Mouse (Mus musculus) gastrocnemius, postnatal 14 days (tissue): ENCODE results near the gene Proser2. TPM values are rescaled to one million over a fixed set of nuclear protein-coding genes. Genes with fewer than 3 reads are reported as not detected.

Experiments used
- DNase-seq: peaks from one replicate; pipeline ENCODE4 v3.0.0; 2021; ENCODE audit warnings: mixed read lengths
- intact Hi-C: fragments of 180-260 bp; cut with DNase I; formaldehyde crosslinking; loops from one replicate; pipeline ENCODE4 v1.15.1; 2025; ENCODE audit warnings: low total_unique reads
- total RNA-seq, 2 experiments: library from RNA; stranded (reverse); gene quantifications; 2 replicates each; pipeline ENCODE4 v1.2.3; 2021

Gene Proser2
- total RNA-seq, 2 experiments from 2014 or later: 2.9 to 3.7 TPM

DNA sequence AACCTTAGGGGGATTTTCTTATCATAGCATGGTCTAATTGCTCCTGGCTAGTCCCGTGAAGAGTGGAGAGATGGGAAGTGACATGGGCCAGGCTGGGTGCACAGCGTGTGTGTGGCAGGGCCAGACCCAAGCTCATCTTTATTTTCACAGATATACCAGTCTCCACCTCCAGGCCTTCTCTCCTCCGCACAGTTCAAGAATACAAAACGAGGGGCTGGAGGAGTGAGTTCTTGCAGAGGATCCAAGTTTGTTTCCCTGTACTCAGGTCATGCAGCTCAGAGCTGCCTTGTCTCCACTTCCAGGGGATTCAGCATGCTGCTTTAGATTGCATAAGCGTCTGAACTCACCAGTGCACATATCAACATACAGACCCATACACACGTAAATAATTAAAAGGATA is 47.4 kb downstream of the Proser2 start:
- intact Hi-C loops: no loop called here

DNA sequence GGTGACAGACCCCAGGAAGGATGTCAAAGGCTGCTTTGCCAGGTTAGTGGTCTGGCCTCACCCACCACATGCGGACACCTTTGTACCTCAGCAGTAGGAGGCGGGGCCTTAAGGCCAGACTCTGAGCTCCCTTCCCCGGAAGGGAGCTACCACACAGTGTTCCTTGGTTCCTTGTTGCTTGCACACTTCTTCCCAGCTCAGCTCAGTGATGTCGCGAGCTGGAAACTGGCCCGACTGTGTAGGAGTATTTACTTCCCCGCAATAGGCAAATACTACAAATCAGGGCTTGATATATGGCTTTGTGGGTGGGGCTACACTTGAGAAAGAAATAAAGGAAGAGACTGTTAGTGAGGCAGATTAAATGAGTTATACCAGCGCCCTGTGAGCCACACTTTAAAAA is 48.9 kb downstream of the Proser2 start:
- intact Hi-C loops: no loop called here
- no peak for DNase-seq

More for the DNA sequence above, 47.4 kb downstream of the Proser2 start:
- DNase-seq: no peak

DNA sequence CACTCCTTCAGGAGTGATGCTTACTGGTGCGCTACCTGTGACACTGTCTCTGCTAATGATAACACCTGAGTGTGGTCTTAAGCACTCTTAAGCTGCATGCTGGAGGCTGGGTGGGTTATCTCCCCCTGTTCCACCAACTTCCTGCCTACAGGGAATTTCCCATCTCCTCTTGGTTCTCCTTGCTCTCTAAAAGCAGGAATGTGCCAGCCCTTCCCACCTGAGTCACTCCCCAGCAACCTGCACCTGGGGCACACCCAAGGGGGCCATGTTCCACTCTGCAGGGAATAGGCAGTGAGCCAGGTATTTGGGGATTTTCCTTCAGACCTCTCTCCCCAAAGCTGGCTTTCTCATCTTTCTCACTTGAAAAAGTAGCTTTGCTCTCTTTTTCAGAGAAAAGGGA is 50.0 kb downstream of the Proser2 start:
- intact Hi-C loops: no loop called here
- DNase-seq: no peak

DNA sequence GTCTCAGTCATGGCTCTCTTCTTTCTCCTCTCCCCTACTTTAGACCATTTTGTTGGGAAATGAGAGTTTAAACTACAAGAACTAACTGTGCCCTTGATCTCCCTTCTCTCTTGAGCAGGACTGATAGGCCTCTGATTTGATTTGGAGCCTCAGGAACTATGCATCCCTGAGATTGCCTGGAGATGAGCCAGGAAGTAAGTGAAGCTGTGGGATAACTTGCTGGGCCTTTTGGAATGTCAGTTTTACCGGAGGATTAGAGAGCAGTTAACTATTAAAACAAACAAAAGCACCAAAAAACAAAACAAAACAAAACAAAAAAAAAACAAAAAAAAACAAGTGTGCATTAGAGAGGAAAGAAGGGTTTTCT is 54.5 kb downstream of the Proser2 start:
- DNase-seq: no peak
- intact Hi-C loops: no loop called here

DNA sequence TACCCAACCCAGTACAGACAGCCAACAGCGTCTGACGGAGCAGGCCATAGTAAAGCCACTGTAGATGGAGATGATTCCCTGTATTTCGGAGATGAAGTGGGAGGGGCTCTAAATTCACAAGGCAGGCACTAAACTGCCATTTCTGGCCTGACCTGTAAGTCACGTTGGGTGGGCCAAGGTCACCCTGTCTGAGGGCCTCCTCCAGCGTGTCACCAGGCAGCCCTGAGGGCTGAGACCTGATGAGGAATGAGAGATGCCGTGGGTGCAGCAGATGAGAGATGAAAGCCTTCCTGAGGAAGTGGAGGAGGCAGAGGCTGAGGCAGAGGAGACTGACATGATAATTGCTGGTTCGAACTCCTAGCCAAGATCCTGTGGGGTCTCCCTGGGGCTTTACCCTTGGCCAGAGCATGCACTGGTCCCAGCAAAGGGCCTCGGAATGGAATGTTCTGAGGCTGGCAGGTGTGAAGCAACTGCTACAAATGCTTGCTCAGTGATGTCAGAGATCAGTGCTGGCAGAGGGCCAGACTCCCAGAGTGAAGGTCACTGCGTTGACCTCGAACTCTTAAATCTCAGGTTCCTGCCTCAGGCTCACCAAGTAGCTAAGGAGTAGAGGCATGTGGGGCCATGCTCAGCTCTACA is 55.0 kb downstream of the Proser2 start:
- DNase-seq: peak; percentile 18
- intact Hi-C loops: no loop called here

DNA sequence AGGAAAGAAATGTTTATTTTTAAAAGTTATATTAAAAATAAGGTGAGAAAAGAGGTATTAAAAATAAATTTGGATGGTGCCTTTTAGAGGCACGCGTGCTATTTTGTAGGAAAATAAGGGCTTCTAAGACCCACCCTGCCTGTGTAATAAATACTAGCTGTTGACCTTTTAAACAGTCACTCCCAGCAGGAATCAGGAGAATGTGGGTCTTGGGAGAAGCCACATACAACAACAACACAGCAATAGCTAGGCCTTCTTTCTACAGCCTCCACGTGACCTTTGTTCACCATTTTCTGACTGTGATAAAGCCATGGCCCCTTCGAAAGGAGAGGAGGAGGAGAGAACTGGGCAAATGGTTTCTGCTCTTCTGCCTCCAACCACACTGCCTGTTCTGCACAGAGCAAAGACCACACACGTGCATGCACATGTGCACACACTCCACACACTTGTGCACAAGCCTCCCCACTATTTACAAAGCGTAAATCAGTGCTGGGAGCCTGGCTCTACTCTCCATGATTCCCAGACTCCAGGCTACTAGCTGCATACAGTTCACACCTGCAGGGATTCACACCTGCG is 57.2 kb downstream of the Proser2 start:
- DNase-seq: no peak
- intact Hi-C loops: no loop called here

DNA sequence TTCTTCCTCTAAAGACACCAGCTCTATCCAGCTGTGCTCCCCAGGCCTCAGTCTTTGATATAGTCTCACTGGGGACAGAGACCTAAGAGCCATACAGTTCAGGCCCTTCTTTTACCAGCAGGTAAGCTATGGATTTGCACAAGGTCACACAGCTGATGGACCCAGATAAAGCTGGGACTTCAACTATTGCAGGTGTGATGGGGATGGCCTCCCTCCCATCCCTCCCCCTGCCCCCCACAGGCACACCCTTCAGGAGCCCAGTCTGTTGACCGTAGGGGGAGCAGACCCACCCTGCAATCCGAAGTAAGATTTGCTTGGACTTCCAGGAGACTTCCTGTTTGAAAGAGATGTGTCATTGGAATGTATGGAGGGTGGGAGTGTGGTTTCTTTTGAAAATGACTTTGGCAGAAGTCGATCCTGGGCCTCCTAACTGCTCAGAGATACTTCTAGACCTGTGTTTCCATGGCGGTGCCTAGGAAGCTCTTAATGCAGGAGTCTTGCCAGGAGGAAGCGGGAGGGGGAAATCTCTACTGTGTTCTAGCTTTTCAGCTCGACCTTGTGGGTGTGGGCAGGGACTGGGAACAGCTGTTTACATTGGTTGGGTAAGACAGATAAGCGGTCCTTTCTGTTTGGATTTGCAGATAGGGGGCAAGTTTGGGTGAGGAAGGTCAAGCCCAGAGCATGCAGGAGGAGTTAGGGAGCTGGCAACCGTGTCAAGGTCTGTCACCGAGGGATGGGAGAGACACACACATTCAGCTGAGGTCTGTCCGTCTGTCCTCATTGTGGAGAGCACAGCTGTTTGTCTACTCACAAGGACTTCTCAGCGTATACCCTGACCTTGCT is 58.2 kb downstream of the Proser2 start:
- DNase-seq: no peak

DNA sequence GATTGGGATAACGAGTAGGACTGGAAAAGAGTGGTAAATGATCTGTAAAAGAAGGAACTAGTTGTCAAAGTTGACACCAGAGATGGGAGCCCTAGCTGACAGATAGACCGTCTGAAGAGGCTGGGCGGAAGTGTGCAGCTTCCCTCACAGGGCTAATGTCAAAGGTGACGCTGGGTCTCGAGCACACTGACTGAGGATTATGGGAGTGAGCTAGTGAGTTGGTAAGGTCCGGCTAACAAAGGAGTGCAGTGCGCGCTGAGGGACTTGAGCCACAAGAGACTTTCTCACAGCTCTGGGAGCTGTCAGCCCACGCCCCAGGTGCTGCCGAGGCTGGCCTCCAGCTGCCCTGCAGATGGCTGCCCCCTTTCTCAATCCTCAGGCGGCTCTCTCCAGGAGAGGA is 59.1 kb downstream of the Proser2 start:
- intact Hi-C loops: no loop called here
- no peak for DNase-seq

More for the DNA sequence above, 58.2 kb downstream of the Proser2 start:
- intact Hi-C loops: no loop called here

DNA sequence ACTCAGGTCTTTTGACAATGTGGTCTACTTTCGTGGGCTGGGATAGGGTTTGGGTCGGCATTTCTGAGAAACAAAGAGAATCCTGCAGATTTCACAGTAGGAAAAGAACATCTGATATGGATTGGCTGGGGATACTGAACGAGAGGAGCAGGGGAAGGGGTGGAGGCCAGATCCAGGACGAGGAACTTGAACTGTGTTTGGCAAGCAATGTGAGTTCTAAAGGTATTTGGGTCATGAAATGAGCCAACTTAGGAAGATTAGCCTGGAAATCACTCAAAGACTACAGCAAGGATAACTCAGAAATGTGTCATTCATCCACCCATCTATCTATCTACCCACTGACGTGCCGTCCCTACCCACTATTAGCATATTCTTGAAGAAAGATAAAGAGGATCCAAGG is 62.7 kb downstream of the Proser2 start:
- intact Hi-C loops: no loop called here
- no peak for DNase-seq

DNA sequence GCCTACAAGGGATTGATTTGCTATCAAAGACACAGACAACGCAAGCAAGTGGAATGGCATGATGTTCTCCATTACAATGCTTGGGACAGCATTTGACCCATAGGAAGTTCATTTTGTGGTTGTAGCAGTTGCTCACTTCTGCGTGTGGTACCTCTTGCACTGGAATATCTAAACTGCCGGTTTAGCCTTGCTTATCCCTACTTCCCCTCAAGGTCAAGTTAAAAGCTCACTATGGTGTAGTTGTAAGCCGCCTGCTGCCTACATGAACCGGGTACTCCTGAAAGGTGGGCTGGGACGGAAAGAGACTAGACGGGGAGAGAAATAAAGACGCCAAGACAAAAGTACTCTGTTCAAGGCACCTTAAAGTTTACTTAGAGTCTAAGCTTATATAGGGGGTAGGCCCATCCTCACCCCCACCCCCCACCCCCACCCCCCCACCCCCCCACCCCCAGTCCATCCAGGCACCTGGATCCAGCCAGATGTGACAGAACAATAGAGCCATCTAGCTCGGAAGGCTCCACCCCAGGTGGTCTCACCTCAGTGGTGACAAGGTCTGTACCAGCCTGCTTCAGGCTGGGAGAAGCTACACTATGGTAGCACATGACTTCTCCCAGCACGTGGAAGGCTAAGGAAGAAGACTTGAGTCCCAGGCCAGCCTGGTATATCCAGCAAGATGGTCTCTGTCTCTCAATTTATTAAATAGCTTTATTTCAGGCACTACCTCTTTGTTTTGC is 69.8 kb downstream of the Proser2 start:
- DNase-seq: no peak
- intact Hi-C loops: no loop called here

DNA sequence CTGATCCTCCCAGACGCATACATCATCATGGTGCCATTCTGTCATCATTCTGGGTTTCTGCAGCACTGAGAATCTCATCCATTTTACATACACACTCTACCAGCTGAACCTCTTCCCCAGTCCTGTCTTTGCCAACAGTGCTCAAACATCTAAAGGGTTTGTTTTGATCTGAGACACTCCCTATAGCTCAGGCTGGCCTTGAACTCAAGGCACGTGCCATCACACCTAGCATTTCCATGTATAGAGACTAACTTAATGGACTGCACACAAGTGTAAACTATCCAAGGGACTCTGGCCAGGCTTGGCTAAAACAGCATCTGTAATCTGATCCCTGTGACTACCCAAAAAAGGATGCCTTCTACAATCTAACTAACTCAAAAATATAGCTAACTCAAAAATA is 70.7 kb downstream of the Proser2 start:
- no peak for DNase-seq
- intact Hi-C loops: no loop called here

DNA sequence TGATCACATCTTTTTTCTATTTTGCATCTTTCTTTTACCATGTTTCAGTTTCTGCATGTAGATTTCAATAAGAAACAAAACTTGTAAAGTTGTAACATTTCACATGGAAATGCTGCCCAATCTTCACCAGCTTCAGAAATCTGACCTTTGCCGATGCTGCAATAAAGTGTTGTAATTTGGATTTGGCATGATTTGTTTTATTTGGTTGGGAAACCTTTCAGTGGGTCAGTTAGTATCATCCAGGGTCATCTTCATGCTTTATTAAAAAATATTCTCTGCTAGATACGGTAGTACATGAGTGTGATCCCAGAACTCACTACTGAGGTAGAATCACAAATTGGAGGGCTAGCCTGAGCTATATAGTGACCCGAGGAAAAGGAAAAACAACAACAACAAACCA is 73.5 kb downstream of the Proser2 start:
- intact Hi-C loops: no loop called here
- DNase-seq: no peak

DNA sequence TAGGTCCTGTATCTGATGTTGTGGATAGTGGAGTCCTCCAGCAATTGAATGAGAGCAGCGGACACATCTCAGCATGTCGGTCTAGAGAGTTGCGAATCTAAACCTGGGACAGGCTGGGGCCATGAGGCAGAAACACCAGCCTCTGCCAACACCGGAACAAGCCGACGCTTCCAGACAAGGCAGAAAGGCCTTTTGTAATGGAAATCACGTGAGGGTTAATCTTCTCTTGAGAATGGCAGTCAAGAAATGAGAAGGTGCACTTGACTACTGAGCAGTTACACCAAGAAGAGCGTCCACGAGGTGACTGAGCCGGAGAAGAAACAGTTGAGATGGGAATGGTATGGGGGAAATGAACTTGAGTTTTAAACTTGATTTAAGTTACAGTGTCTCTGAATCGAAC is 74.5 kb downstream of the Proser2 start:
- intact Hi-C loops: no loop called here

DNA sequence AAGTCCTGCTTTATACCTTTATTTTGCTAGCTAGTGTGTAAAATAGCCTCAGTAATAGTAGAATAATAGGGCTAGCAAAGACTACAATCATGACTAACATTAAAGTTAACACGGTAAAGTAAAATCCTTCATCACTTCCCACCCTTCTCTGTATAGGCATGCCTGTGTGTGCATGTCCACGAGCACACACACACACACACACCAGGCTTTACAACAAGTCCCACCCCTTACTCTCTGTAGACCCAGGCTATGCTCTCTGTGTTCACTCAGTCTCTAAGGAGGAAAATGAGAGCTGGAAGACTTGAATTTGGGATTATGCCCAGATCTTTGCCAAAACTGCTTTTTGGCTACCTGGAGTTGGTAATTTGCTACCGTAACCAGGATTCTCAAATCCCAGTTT is 81.0 kb downstream of the Proser2 start:
- no peak for DNase-seq
- intact Hi-C loops: no loop called here

More for the DNA sequence above, 74.5 kb downstream of the Proser2 start:
- no peak for DNase-seq

DNA sequence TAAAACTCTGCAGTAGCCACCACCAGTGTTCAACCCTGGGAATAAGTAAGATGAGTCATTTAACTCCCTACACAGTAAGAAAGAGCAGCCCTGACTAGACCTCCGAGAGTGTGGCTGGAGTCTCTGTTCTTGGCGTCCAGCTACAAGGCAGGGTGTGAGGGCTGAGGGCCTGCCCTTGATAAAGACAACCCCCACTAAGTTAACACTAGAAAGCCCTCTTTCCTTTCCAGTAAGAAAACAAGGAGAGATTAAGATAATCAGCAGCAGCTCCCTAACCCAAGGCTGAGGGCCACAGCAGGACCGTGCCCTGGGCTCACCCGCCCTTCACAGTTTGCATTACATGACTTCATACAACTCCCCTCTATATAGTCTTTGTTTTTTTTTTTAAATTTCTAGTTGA is 81.4 kb downstream of the Proser2 start:
- no peak for DNase-seq
- intact Hi-C loops: no loop called here

Other genes with a start within 250 kb of the Proser2 start
- gene Sec61a2, start 234.8 kb downstream of the Proser2 start, total RNA-seq: 10 to 100 TPM; 28.8 to 30.5 TPM
- 1 to 10 TPM; 1.4 to 2.3 TPM for gene Dhtkd1, start 187.4 kb downstream of the Proser2 start, total RNA-seq
- 10 to 100 TPM; 12.1 to 12.8 TPM for gene Upf2, start 178.7 kb downstream of the Proser2 start, total RNA-seq
- 1 to 10 TPM; 7.9 to 8.7 TPM for gene Echdc3, start 82.8 kb upstream of the Proser2 start, total RNA-seq
- gene Usp6nl, start 192.5 kb upstream of the Proser2 start, total RNA-seq: 1 to 10 TPM; 5.7 to 7.6 TPM